Mouse (Mus musculus) MEL (cell line): Measurements from ENCODE around the gene Pycr1. TPM values are rescaled to one million over a fixed set of nuclear protein-coding genes. Genes with fewer than 3 reads are reported as not detected.

Experiments
- DNase-seq: peaks from one replicate; pipeline ENCODE4 v3.0.0; 2011; ENCODE audit warnings: low read depth, low spot score
- H3K27ac ChIP-seq: 2 replicates; pipeline ENCODE4 v1.5.1; 2012; ENCODE audit warnings: low read depth, mild to moderate bottlenecking, control low read depth, low read length, moderate library complexity; ENCODE audit not compliant: control insufficient read depth
- H3K27me3 ChIP-seq, 2 experiments: fragments of 150-350 bp in 1 of 2; sonication (generic) in 1 of 2; 2 replicates each; pipeline ENCODE4 v1.6.1; 2012; ENCODE audit warnings: low read length in 2 of 2, mild to moderate bottlenecking in 2 of 2, improper control_type of control experiment in 1 of 2, moderate library complexity in 1 of 2; ENCODE audit not compliant: insufficient read depth in 2 of 2, control insufficient read depth in 1 of 2
- H3K36me3 ChIP-seq, 2 experiments: 2 replicates each; pipeline ENCODE4 v1.6.1; 2012 to 2014; ENCODE audit warnings: low read length in 2 of 2, improper control_type of control experiment in 1 of 2, inconsistent platforms in 1 of 2, mild to moderate bottlenecking in 1 of 2; ENCODE audit not compliant: insufficient read depth in 2 of 2, control insufficient read depth in 1 of 2
- H3K4me1 ChIP-seq, 2 experiments: fragments of 150-350 bp in 1 of 2; sonication (generic) in 1 of 2; 2 replicates each; pipeline ENCODE4 v1.6.1; 2012; ENCODE audit warnings: low read length in 2 of 2, improper control_type of control experiment in 1 of 2, mild to moderate bottlenecking in 1 of 2; ENCODE audit not compliant: insufficient read depth in 2 of 2, control insufficient read depth in 1 of 2
- H3K4me3 ChIP-seq, 2 experiments: fragments of 150-350 bp in 1 of 2; sonication (generic) in 1 of 2; 2 replicates each; pipeline ENCODE4 v1.5.1; 2012; ENCODE audit warnings: low read depth in 2 of 2, low read length in 2 of 2, mild to moderate bottlenecking in 2 of 2, moderate library complexity in 2 of 2, control low read depth in 1 of 2, improper control_type of control experiment in 1 of 2; ENCODE audit not compliant: control insufficient read depth in 1 of 2, insufficient read depth in 1 of 2
- H3K79me2 ChIP-seq: 2 replicates; pipeline ENCODE4 v1.6.1; 2012; ENCODE audit warnings: mild to moderate bottlenecking, low read length, moderate library complexity; ENCODE audit not compliant: control insufficient read depth, poor library complexity, insufficient read depth
- H3K9ac ChIP-seq: 2 replicates; pipeline ENCODE4 v1.6.1; 2012; ENCODE audit warnings: low read depth, mild to moderate bottlenecking, control low read depth, low read length, moderate library complexity; ENCODE audit not compliant: control insufficient read depth, poor library complexity, severe bottlenecking
- H3K9me3 ChIP-seq: fragments of 150-350 bp; sonication (generic); replicated peaks from 2 replicates; pipeline ENCODE4 v1.6.1; 2012; ENCODE audit warnings: mild to moderate bottlenecking, low read length, improper control_type of control experiment, moderate library complexity; ENCODE audit not compliant: insufficient read depth
- BHLHE40 ChIP-seq: IDR thresholded peaks from 2 replicates; pipeline ENCODE4 v1.6.1; 2012; ENCODE audit warnings: low read depth, mild to moderate bottlenecking, inconsistent platforms, low read length, improper control_type of control experiment, borderline replicate concordance
- CHD1 ChIP-seq: IDR thresholded peaks from 2 replicates; pipeline ENCODE4 v1.6.1; 2012; ENCODE audit warnings: low read depth, mild to moderate bottlenecking, inconsistent platforms, low read length, improper control_type of control experiment
- CTCF ChIP-seq, 3 experiments: IDR thresholded peaks in 2 of 3; conservative IDR thresholded peaks in 1 of 3; 2 replicates each; pipeline ENCODE4 v1.5.1; 2011 to 2012; ENCODE audit warnings: low read length in 3 of 3, low read depth in 2 of 3, mild to moderate bottlenecking in 2 of 3, improper control_type of control experiment in 1 of 3, inconsistent platforms in 1 of 3, mixed read lengths in 1 of 3, moderate library complexity in 1 of 3; ENCODE audit not compliant: control insufficient read depth in 1 of 3, insufficient read depth in 1 of 3, poor library complexity in 1 of 3, severe bottlenecking in 1 of 3
- ELF1 ChIP-seq: IDR thresholded peaks from 2 replicates; pipeline ENCODE4 v1.6.1; 2014; ENCODE audit warnings: low read depth, mild to moderate bottlenecking, inconsistent platforms, low read length, improper control_type of control experiment, moderate library complexity
- EP300 ChIP-seq, 2 experiments: IDR thresholded peaks; 2 replicates each; pipeline ENCODE4 v1.6.1; 2011; ENCODE audit warnings: improper control_type of control experiment in 2 of 2, low read length in 2 of 2, low read depth in 1 of 2, mild to moderate bottlenecking in 1 of 2
- GATA1 ChIP-seq: IDR thresholded peaks from 2 replicates; pipeline ENCODE4 v1.6.1; 2011; ENCODE audit warnings: low read depth, low read length, improper control_type of control experiment
- HCFC1 ChIP-seq: IDR thresholded peaks from 2 replicates; pipeline ENCODE4 v1.6.1; 2012; ENCODE audit warnings: low read depth, mild to moderate bottlenecking, inconsistent platforms, low read length, improper control_type of control experiment, moderate library complexity
- JUND ChIP-seq: IDR thresholded peaks from 2 replicates; pipeline ENCODE4 v1.6.1; 2011; ENCODE audit warnings: low read depth, mild to moderate bottlenecking, improper control_type of control experiment, low read length
- MAFK ChIP-seq: IDR thresholded peaks from 2 replicates; pipeline ENCODE4 v1.6.1; 2011; ENCODE audit warnings: low read depth, mild to moderate bottlenecking, low read length, improper control_type of control experiment, borderline replicate concordance
- MEF2A ChIP-seq: IDR thresholded peaks from 2 replicates; pipeline ENCODE4 v1.6.1; 2014; ENCODE audit warnings: low read depth, mild to moderate bottlenecking, inconsistent platforms, low read length, improper control_type of control experiment; ENCODE audit not compliant: poor library complexity, insufficient replicate concordance, severe bottlenecking; ENCODE audit errors: extremely low read depth
- MXI1 ChIP-seq: IDR thresholded peaks from 2 replicates; pipeline ENCODE4 v1.6.1; 2011; ENCODE audit warnings: mild to moderate bottlenecking, low read depth, low read length, improper control_type of control experiment
- MYB ChIP-seq: IDR thresholded peaks from 2 replicates; pipeline ENCODE4 v1.6.1; 2011; ENCODE audit warnings: mild to moderate bottlenecking, low read depth, low read length, improper control_type of control experiment
- NELFE ChIP-seq: IDR thresholded peaks from 2 replicates; pipeline ENCODE4 v1.6.1; 2011; ENCODE audit warnings: low read depth, low read length, improper control_type of control experiment
- POLR2AphosphoS2 ChIP-seq: IDR thresholded peaks from 2 replicates; pipeline ENCODE4 v1.6.1; 2011; ENCODE audit warnings: low read length, improper control_type of control experiment
- RAD21 ChIP-seq: IDR thresholded peaks from 2 replicates; pipeline ENCODE4 v1.6.1; 2011; ENCODE audit warnings: mild to moderate bottlenecking, low read depth, low read length, improper control_type of control experiment
- RCOR1 ChIP-seq: IDR thresholded peaks from 2 replicates; pipeline ENCODE4 v1.6.1; 2012; ENCODE audit warnings: low read depth, mild to moderate bottlenecking, inconsistent platforms, low read length, improper control_type of control experiment
- SMC3 ChIP-seq: IDR thresholded peaks from 2 replicates; pipeline ENCODE4 v1.6.1; 2011; ENCODE audit warnings: low read depth, low read length, improper control_type of control experiment
- TAL1 ChIP-seq: IDR thresholded peaks from 2 replicates; pipeline ENCODE4 v1.6.1; 2012; ENCODE audit warnings: mild to moderate bottlenecking, inconsistent platforms, low read length, moderate library complexity, mixed read lengths
- UBTF ChIP-seq: IDR thresholded peaks from 2 replicates; pipeline ENCODE4 v1.6.1; 2012; ENCODE audit warnings: low read depth, mild to moderate bottlenecking, inconsistent platforms, low read length, improper control_type of control experiment, moderate library complexity, borderline replicate concordance; ENCODE audit not compliant: insufficient read depth
- ZC3H11A ChIP-seq: IDR thresholded peaks from 2 replicates; pipeline ENCODE4 v1.6.1; 2012; ENCODE audit warnings: low read depth, mild to moderate bottlenecking, inconsistent platforms, low read length, improper control_type of control experiment
- ZKSCAN1 ChIP-seq: IDR thresholded peaks from 2 replicates; pipeline ENCODE4 v1.6.1; 2012; ENCODE audit warnings: low read depth, mild to moderate bottlenecking, inconsistent platforms, low read length, improper control_type of control experiment, moderate library complexity
- ZMIZ1 ChIP-seq: IDR thresholded peaks from 2 replicates; pipeline ENCODE4 v1.6.1; 2012; ENCODE audit warnings: low read depth, mild to moderate bottlenecking, inconsistent platforms, low read length, improper control_type of control experiment, moderate library complexity
- polyA plus RNA-seq, 2 experiments: library from polyadenylated mRNA; stranded (reverse) in 1 of 2; unstranded in 1 of 2; fragments of >175 nt in 1 of 2; fragments of >200 nt in 1 of 2; gene quantifications; 2 replicates each; pipeline versions ENCODE4 v1.2.1 to v1.2.4; 2012; ENCODE audit warnings: low replicate concordance in 2 of 2, low read depth in 1 of 2; ENCODE audit not compliant: insufficient read length in 2 of 2, insufficient read depth in 1 of 2, missing spikeins in 1 of 2
- total RNA-seq: library from RNA; depleted of rRNA; stranded (reverse); fragments of 300-350 nt; gene quantifications from 2 replicates; pipeline ENCODE4 v1.2.3, GENCODE M21; 2012

Pycr1 gene
- total and polyA plus RNA-seq, 3 experiments: 2.6 to 15.3 TPM; not detected in 1

GRCm38 (mm10) chr11:120615167-120615566, 28.4 kb downstream of the Pycr1 start (continued):
- TF ChIP-seq MXI1 (no peak), CTCF (IDR thresholded peaks at IDR 0.05 in 2 of 3, conservative IDR thresholded peaks at IDR 0.05 in 1 of 3; ENCODE audit: control insufficient read depth in 1 of 3, insufficient read depth in 1 of 3, low read depth in 2 of 3, low read length in 3 of 3, poor library complexity in 1 of 3, severe bottlenecking in 1 of 3) (no peak)

GRCm38 (mm10) chr11:120613976-120614375, 29.6 kb downstream of the Pycr1 start:
- Histone ChIP-seq H3K27ac (no peak overlapping the region), H3K79me2 (peaks cover 23% of the 10 kb centered on the region), H3K9ac (no peak overlapping the region), H3K27me3 (no peaks in the 10 kb centered on the region)
- DNase-seq: no peak
- TF ChIP-seq MYB (no peak), RCOR1 (no peak), MEF2A (no peak), MAFK (no peak), RAD21 (no peak), ZC3H11A (no peak), EP300 (IDR thresholded peaks at IDR 0.05; ENCODE audit: low read depth in 1 of 2, low read length in 2 of 2) (no peak), NELFE (no peak), ZMIZ1 (no peak), CHD1 (no peak), JUND (no peak), SMC3 (no peak), HCFC1 (no peak), BHLHE40 (no peak), ZKSCAN1 (no peak), GATA1 (no peak)
- TF ChIP-seq, all 39 proteins: peak for 0
- Histone ChIP-seq H3K4me1 (peaks cover 0 to 10% of the 10 kb centered on the region in 2 experiments; a peak in 3 of 4 replicates), H3K9me3 (no peaks in the 10 kb centered on the region), H3K36me3 (peaks cover 4% of the 10 kb centered on the region in 2 experiments), H3K4me3 (no peak overlapping the region)

GRCm38 (mm10) chr11:120613481-120613972, 30.0 kb downstream of the Pycr1 start:
- TF ChIP-seq UBTF (no peak), ZMIZ1 (no peak), TAL1 (no peak), ELF1 (no peak), MEF2A (no peak), MYB (no peak), POLR2AphosphoS2 (no peak), MAFK (no peak), JUND (no peak), CTCF (IDR thresholded peaks at IDR 0.05 in 2 of 3, conservative IDR thresholded peaks at IDR 0.05 in 1 of 3; ENCODE audit: control insufficient read depth in 1 of 3, insufficient read depth in 1 of 3, low read depth in 2 of 3, low read length in 3 of 3, poor library complexity in 1 of 3, severe bottlenecking in 1 of 3) (no peak)
- H3K4me1 ChIP-seq: peaks cover 0 to 10% of the 10 kb centered on the region in 2 experiments; a peak in 3 of 4 replicates
- no peak overlapping the region for H3K27ac ChIP-seq
- H3K27me3 ChIP-seq: no peaks in the 10 kb centered on the region
- peaks cover 23% of the 10 kb centered on the region for H3K79me2 ChIP-seq
- peaks cover 2 to 4% of the 10 kb centered on the region in 2 experiments for H3K36me3 ChIP-seq
- no peak for DNase-seq
- H3K9me3 ChIP-seq: no peaks in the 10 kb centered on the region
- H3K9ac ChIP-seq: no peak overlapping the region
- no peak overlapping the region for H3K4me3 ChIP-seq
